Mouse (Mus musculus) testis, adult 10 weeks (tissue): ENCODE results near the gene Dsn1. TPM values are rescaled to one million over a fixed set of nuclear protein-coding genes. Genes with fewer than 3 reads are reported as not detected.

Source experiments
- polyA plus RNA-seq: library from polyadenylated mRNA; stranded (reverse); fragments of 350-450 nt; fragmentation: Illumina TruSeq; extraction: RNeasy Lipid Tissue Mini Kit (QIAGEN cat#74804); gene quantifications from one replicate; pipeline ENCODE4 v1.2.3, GENCODE M21; 2014; ENCODE audit warnings: low read depth, low replicate concordance

The Dsn1 gene
- polyA plus RNA-seq, result 63.1 TPM

DNA sequence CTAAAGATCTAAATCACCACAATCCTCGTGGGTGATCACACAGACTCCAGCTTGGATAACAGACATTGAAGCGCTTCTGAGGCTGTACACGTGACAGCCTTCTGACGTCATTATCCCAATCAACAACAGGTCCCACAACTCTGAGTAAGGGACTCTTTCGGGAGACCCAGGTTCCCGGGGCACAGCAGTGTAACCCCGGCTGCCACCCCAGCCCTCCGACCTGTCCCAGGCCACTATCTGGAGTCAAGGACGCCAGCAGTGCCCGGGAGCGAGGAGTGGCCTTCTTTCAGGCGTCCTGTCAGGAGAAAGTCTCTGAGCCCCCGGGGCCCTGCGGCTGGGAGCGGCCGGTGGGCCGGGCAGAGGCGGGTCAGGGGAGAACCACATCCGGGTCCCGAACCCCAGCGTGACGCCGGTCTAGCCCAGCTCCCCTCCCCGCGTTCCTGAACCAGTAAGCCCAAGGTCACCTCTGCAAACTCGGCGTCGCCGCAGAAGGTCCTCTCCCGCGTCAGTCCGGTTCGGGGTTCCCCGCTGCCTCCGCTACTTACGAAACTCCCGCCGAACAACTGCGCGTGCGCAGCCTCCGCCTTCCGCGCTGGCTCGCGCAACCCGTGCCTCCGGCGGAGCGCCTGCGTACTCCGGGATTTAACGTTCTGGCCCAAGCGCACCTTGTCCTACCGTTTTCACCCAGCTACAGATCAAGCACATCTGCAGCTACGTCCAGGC lies at the start of gene Dsn1:
Gene Dsn1, minus strand, starts transcription at position 644 of the 723 bp plus-strand sequence.

GRCm38 (mm10) chr2:156991470-156992319 lies 15.3 kb downstream of the Dsn1 start, which contains the start of gene Ndrg3:
Ndrg3 (minus strand) TSS chr2:156992056.

Other genes starting within 250 kb of the Dsn1 start
- gene Myl9, start 231.7 kb downstream of the Dsn1 start, polyA plus RNA-seq, result 8.3 TPM
- 7.4 TPM for gene Tgif2, start 167.1 kb downstream of the Dsn1 start, polyA plus RNA-seq
- 2.7 TPM for gene 4930518I15Rik, start 149.2 kb downstream of the Dsn1 start, polyA plus RNA-seq
- gene Rab5if, start 144.0 kb downstream of the Dsn1 start, polyA plus RNA-seq, result 68.7 TPM
- not detected for gene Sla2, start 120.0 kb downstream of the Dsn1 start, polyA plus RNA-seq
- gene Ndrg3, start 15.1 kb downstream of the Dsn1 start, polyA plus RNA-seq, result 248 TPM
- gene Soga1, start 72.1 kb upstream of the Dsn1 start, polyA plus RNA-seq, result 0.45 TPM
- not detected for gene Tldc2, start 79.9 kb upstream of the Dsn1 start, polyA plus RNA-seq
- gene Samhd1, start 128.1 kb upstream of the Dsn1 start, polyA plus RNA-seq, result 33.3 TPM
- 36.3 TPM for gene Rbl1, start 197.4 kb upstream of the Dsn1 start, polyA plus RNA-seq